Mouse (Mus musculus) bone marrow macrophage, adult 2 months (primary cell): Measurements from ENCODE around the gene Mctp2.

Experiments
- CTCF ChIP-seq: IDR thresholded peaks from 2 replicates; pipeline ENCODE4 v1.5.1; 2012; ENCODE audit warnings: low read depth, mild to moderate bottlenecking, low read length, moderate library complexity
- POLR2A ChIP-seq: IDR thresholded peaks from 2 replicates; pipeline ENCODE4 v1.6.1; 2012; ENCODE audit warnings: mild to moderate bottlenecking, low read depth, low read length, borderline replicate concordance

- TF ChIP-seq POLR2A (no peak), CTCF (no peak)
These were observed 82.8 kb downstream of the Mctp2 start for GRCm38 (mm10) chr7:72223558-72223957.
